Mouse (Mus musculus): Measurements from ENCODE around the gene Birc3. TPM values are rescaled to one million over a fixed set of nuclear protein-coding genes. Genes with fewer than 3 reads are reported as not detected.
A peak's percentile ranks its signal among the peaks of the same experiment; 100 is the strongest.

Birc3 gene
- polyA plus RNA-seq, 1 experiment from 2014 or later, result 4.8 TPM

GRCm38 (mm10) chr9:7837806-7838440 lies 35.1 kb downstream of the Birc3 start:
- Histone ChIP-seq H3K36me3 (peaks cover 13% of the 10 kb centered on the region), H3K4me1 (replicated peaks) (peaks cover 32% of the 10 kb centered on the region), H3K9me3 (replicated peaks) (no peaks in the 10 kb centered on the region), H3K9ac (peak overlapping the region; percentile 86), H3K4me3 (replicated peaks) (peak overlapping the region; percentile 78), H3K27me3 (no peaks in the 10 kb centered on the region), H3K4me2 (peak overlapping the region; percentile 89), H3K27ac (peak overlapping the region; percentile 99)
- 28% methylated on average over 14 of the region's 14 CpGs for WGBS (ENCODE audit: insufficient replicate concordance)
- no peak for DNase-seq
- ATAC-seq (ENCODE audit: low read depth), result no peak

DNA sequence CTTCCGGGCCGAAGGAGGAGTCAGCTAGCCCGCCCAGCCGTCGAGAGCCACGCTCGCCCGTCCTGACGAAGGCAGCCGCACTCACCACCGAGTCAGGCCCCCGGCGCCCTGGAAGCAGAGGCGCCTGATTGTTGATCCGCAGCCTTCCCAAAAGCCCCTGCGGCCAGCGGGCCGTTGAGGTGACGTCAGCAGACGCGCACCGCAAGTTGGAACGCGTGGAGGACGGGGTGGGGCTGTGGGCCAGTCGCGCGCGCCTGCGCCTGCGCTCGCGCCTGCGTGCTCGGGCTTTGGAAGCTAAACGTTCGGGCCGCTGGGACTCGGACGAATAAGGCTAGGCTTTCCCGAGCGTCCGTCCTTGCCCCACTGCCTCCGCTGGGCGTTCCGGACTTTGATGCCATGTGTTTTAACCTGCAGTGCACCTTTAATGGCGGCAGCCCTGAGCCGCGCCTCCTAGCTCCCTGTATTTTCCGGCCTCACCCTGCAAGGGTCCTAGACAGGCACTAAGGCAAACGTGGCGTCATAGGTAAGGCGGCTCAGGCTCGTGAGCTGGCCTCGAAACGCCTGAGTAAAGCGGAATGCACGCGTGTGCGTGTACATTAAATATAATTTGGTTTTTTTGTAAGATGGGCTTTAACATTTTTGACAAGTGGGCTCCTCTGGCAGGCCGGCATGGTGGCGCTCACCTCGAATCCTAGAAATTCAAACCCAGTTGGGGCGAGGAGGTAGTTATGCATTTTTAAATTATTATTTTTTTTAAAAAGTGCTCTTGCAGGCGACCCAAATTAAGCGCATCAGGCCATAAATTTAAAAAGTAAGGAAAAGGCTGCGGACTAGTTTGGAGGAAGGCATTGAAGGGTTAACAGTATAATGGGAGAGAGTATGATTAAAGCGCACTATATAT lies 35.8 kb downstream of the Birc3 start, which contains the start of gene Birc2:
Gene Birc2, minus strand, starts transcription at position 160 of the 901 bp plus-strand sequence.
- Histone ChIP-seq H3K4me1 (replicated peaks) (peaks cover 39% of the 10 kb centered on the region), H3K9ac (peak within 1 kb of the TSS; percentile 91), H3K4me2 (peak within 1 kb of the TSS; percentile 89), H3K27ac (peak within 1 kb of the TSS; percentile 99), H3K27me3 (no peaks in the 10 kb centered on the region), H3K36me3 (peaks cover 13% of the 10 kb centered on the region), H3K4me3 (replicated peaks) (peak within 1 kb of the TSS; percentile 78), H3K9me3 (replicated peaks) (no peaks in the 10 kb centered on the region)
- ATAC-seq (ENCODE audit: low read depth) (peak; percentile 97), DNase-seq (peak; percentile 95)
- WGBS (ENCODE audit: insufficient replicate concordance), result under 1% methylated on average over 68 of the region's 68 CpGs

GRCm38 (mm10) chr9:7836331-7836730 lies 36.7 kb downstream of the Birc3 start:
- Histone ChIP-seq H3K9me3 (replicated peaks) (no peaks in the 10 kb centered on the region), H3K4me1 (replicated peaks) (peaks cover 47% of the 10 kb centered on the region), H3K36me3 (peaks cover 13% of the 10 kb centered on the region), H3K27ac (peak overlapping the region; percentile 99), H3K4me2 (peak overlapping the region; percentile 89), H3K27me3 (no peaks in the 10 kb centered on the region), H3K9ac (peak overlapping the region; percentile 91), H3K4me3 (replicated peaks) (peak overlapping the region; percentile 78)
- WGBS (ENCODE audit: insufficient replicate concordance), result under 1% methylated on average over 16 of the region's 16 CpGs
- ATAC-seq (ENCODE audit: low read depth), result peak; percentile 30; the same call in 1 of the 2 replicates
- DNase-seq, result peak; percentile 53

DNA sequence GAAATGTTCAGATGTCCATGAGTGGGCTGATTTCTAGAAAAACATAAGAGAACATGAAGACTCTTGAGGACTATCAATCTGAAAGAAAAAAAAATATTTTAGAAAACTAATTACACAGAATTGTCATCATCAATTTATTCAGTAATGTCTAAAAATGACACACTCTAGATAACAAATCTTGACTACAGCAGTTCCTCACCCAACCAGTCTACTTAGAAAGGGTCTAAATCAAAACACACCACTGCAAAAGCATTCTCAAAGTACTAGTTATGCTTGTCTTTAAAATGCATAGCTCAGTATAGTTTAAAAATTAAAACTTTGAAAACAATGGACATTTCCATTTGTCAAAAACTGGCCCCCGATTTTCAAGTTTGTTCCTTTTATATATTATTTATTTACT lies 37.7 kb downstream of the Birc3 start:
- H3K4me3 ChIP-seq (replicated peaks), result no peak overlapping the region
- no peak overlapping the region for H3K9ac ChIP-seq
- no peaks in the 10 kb centered on the region for H3K27me3 ChIP-seq
- WGBS (ENCODE audit: insufficient replicate concordance), result 65% methylated on average over 1 of the region's 1 CpGs
- peaks cover 53% of the 10 kb centered on the region for H3K4me1 ChIP-seq (replicated peaks)
- H3K4me2 ChIP-seq, result peak overlapping the region; percentile 89
- DNase-seq, result no peak
- H3K9me3 ChIP-seq (replicated peaks), result no peaks in the 10 kb centered on the region
- H3K36me3 ChIP-seq, result peaks cover 13% of the 10 kb centered on the region
- no peak for ATAC-seq (ENCODE audit: low read depth)
- no peak overlapping the region for H3K27ac ChIP-seq

DNA sequence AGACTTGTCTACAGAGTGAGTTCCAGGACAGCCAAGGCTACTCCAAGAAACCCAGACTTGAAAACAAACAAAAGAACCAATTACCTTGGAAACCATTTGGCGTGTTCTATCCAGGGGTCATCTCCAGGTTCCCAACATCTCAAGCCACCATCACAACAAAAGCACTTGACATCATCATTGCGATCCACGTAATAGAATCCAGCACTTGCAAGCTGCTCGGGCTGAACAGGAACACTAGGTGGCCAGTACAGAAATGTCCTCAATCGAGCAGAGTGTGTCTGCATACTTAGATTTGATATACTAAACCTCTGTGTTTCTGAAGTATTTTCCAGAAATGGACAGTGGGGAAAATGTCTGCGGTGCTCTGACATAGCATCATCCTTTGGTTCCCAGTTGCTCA lies 39.6 kb downstream of the Birc3 start:
- Histone ChIP-seq H3K4me3 (replicated peaks) (0 out of 2 replicates have a peak overlapping the region, but pooled peaks have one; percentile 11), H3K36me3 (peaks cover 13% of the 10 kb centered on the region), H3K4me2 (peak overlapping the region; percentile 43), H3K27ac (no peak overlapping the region), H3K9ac (peak overlapping the region; percentile 40; the same call in 1 of the 2 replicates), H3K4me1 (replicated peaks) (peaks cover 67% of the 10 kb centered on the region), H3K27me3 (no peaks in the 10 kb centered on the region), H3K9me3 (replicated peaks) (no peaks in the 10 kb centered on the region)
- no peak for ATAC-seq (ENCODE audit: low read depth)
- DNase-seq, result no peak
- WGBS (ENCODE audit: insufficient replicate concordance), result 84% methylated on average over 6 of the region's 6 CpGs

- DNase-seq (peak; percentile 54), ATAC-seq (ENCODE audit: low read depth) (peak; percentile 97)
- WGBS (ENCODE audit: insufficient replicate concordance), result 29% methylated on average over 9 of the region's 9 CpGs
- H3K36me3 ChIP-seq, result peaks cover 20% of the 10 kb centered on the region
- peak overlapping the region; percentile 90 for H3K27ac ChIP-seq
- peak overlapping the region; percentile 29 for H3K4me3 ChIP-seq (replicated peaks)
- peaks cover 77% of the 10 kb centered on the region for H3K4me1 ChIP-seq (replicated peaks)
- H3K27me3 ChIP-seq, result no peaks in the 10 kb centered on the region
- no peaks in the 10 kb centered on the region for H3K9me3 ChIP-seq (replicated peaks)
- peak overlapping the region; percentile 63 for H3K4me2 ChIP-seq
- peak overlapping the region; percentile 63 for H3K9ac ChIP-seq
These were observed 43.2 kb downstream of the Birc3 start for GRCm38 (mm10) chr9:7829531-7830528.

DNA sequence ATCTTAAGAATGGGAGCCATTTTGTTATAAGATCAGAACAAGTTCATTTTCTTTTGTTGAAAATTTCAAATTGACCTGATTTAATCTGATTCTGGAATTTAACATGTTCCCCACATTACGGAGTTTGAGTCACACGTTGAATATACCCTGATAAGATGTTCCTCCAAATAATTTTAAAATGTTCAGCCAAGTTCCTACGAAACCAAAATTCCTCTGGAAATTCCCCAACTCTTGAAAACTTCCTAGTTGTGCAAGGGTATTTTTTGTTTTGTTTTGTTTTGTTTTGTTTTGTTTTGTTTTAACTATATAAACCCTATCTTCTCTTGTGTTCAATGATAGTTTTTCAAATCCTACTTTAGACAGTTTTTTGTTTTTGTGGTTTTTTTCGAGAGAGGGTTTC lies 44.3 kb downstream of the Birc3 start:
- H3K9me3 ChIP-seq (replicated peaks), result no peaks in the 10 kb centered on the region
- no peak for DNase-seq
- peak overlapping the region; percentile 63; the same call in 1 of the 2 replicates for H3K4me2 ChIP-seq
- no peak overlapping the region for H3K27ac ChIP-seq
- H3K4me1 ChIP-seq (replicated peaks), result peaks cover 71% of the 10 kb centered on the region
- H3K36me3 ChIP-seq, result peaks cover 18% of the 10 kb centered on the region
- H3K4me3 ChIP-seq (replicated peaks), result no peak overlapping the region
- WGBS (ENCODE audit: insufficient replicate concordance), result 76% methylated on average over 4 of the region's 4 CpGs
- no peaks in the 10 kb centered on the region for H3K27me3 ChIP-seq
- ATAC-seq (ENCODE audit: low read depth), result no peak
- no peak overlapping the region; the same call in 1 of the 2 replicates for H3K9ac ChIP-seq

- DNase-seq, result no peak
- Histone ChIP-seq H3K27ac (no peak overlapping the region), H3K4me3 (replicated peaks) (no peak overlapping the region), H3K4me2 (no peak overlapping the region), H3K9me3 (replicated peaks) (no peaks in the 10 kb centered on the region), H3K36me3 (peaks cover 30% of the 10 kb centered on the region), H3K4me1 (replicated peaks) (peaks cover 40% of the 10 kb centered on the region), H3K27me3 (no peaks in the 10 kb centered on the region), H3K9ac (no peak overlapping the region)
- WGBS (ENCODE audit: insufficient replicate concordance), result 56% methylated on average over 5 of the region's 5 CpGs
- ATAC-seq (ENCODE audit: low read depth), result no peak
These were observed 48.1 kb downstream of the Birc3 start for GRCm38 (mm10) chr9:7824916-7825315.

DNA sequence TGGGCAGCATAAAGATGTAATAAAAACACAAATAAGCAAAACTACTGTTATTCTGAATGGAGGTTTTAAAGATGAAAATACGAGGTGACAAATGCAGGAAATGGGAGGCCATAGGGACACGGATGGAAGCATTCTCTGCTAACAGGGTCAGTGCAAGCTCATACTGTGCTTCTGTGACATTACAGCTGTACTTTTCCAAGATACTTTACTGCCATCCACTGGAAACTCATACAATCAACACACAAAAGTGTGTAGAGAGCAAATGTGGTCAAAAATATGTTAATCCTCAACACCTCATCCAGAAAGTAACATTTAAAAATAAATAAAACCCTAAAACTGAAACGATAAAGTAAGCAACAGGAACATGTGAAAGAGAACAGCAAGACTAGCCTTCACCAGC lies 50.2 kb downstream of the Birc3 start:
- peaks cover 46% of the 10 kb centered on the region for H3K36me3 ChIP-seq
- DNase-seq, result no peak

GRCm38 (mm10) chr9:7805101-7805506 lies 67.9 kb downstream of the Birc3 start:
- Histone ChIP-seq H3K4me2 (peak overlapping the region; percentile 41), H3K4me1 (replicated peaks) (peaks cover 4% of the 10 kb centered on the region), H3K9me3 (replicated peaks) (no peaks in the 10 kb centered on the region), H3K4me3 (replicated peaks) (peak overlapping the region; percentile 14; the same call in 1 of the 2 replicates), H3K36me3 (no peaks in the 10 kb centered on the region), H3K9ac (no peak overlapping the region), H3K27me3 (no peaks in the 10 kb centered on the region), H3K27ac (no peak overlapping the region)
- WGBS (ENCODE audit: insufficient replicate concordance), result 56% methylated on average over 5 of the region's 5 CpGs
- ATAC-seq (ENCODE audit: low read depth) (peak; percentile 77), DNase-seq (peak; percentile 44)

More for the DNA sequence above, 50.2 kb downstream of the Birc3 start:
- WGBS (ENCODE audit: insufficient replicate concordance), result 57% methylated on average over 3 of the region's 3 CpGs
- H3K9me3 ChIP-seq (replicated peaks), result no peaks in the 10 kb centered on the region
- no peaks in the 10 kb centered on the region for H3K27me3 ChIP-seq
- H3K9ac ChIP-seq, result no peak overlapping the region
- no peak overlapping the region for H3K4me2 ChIP-seq
- no peak overlapping the region for H3K4me3 ChIP-seq (replicated peaks)
- H3K27ac ChIP-seq, result no peak overlapping the region
- ATAC-seq (ENCODE audit: low read depth), result no peak
- H3K4me1 ChIP-seq (replicated peaks), result peaks cover 27% of the 10 kb centered on the region

Data from liver, embryonic 13.5 days (tissue).